Mouse (Mus musculus) right cerebral cortex, adult 2 months (tissue): ENCODE measurements around the gene Eme2.
A peak's percentile ranks its signal among the peaks of the same experiment; 100 is the strongest.
"Not testable (repeated sequence)": the region's sequence is repeated elsewhere in the genome, so short reads cannot be mapped to it uniquely, and the experiment has no call there.

Source experiments
- DNase-seq, 2 experiments: peaks; one replicate each; pipeline ENCODE4 v3.0.0; 2021 to 2022; ENCODE audit warnings: low spot score in 2 of 2

The Eme2 gene

GRCm38 (mm10) chr17:24894995-24895547, at the start of gene Eme2, which contains the start of gene Mrps34:
TSS of gene Eme2 (minus strand) at chr17:24895087.
TSS of gene Mrps34 (plus strand) at chr17:24895116.
- DNase-seq, result peak; percentile 85 to 90

DNA sequence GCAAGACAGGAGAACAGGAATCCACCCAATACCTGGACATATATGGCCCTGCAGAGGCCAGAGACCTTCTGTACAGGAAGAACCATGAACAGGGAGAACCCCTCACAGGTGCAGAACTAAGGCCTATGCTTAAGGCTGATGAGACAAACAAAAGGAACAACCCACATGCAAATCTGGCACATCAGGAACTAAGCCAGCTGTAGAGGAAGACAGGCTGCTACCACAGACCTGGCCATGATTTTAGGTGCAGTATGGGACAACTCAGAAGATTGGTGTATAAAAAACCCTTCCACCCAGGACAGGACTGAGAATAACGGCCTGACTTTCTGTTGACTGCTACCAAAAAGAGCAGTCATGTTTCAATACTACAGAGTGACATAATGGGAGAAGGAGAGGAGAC, 48.7 kb upstream of the Eme2 start:
- DNase-seq, result not testable (repeated sequence)

DNA sequence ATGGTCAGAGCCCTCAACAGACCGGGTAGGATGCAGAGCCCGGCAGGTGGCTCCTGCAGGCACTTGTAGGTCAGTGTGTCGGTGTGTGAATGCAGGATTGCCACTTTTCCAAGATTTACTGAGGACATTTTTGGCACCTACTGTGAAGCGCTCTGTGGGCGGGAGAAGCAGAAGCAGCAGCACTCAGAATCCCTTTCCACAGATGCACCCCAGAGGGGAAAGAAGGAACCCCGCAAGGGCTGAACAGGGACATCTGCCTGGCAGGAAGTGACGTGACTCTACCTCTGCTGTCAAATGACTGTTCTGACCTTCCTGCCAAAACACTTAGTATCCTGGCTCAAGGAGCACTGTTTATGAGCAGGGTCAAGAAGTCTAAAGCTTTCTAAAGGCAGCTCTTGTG, 48.1 kb upstream of the Eme2 start:
- DNase-seq, result peak; percentile 74 to 77

- peak; percentile 43 to 49 for DNase-seq
These were observed 47.6 kb upstream of the Eme2 start for GRCm38 (mm10) chr17:24942453-24942852.

DNA sequence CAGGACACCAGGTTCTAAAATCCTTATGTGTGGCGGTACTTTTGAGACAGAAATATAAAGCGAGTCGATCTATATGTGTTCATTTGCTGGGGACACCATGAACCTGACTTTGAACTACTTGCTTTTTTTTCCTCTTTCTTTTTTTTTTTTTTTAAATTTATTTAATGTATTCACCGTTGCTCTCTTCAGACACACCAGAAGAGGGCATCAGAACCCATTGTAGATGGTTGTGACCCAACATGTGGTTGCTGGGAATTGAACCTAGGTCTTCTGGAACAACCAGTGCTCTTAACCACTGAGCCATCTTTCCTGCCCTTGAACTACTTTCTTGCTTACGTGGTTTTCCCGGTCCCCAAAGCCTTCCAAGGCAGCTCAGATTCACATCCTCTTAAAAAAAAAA, 42.4 kb upstream of the Eme2 start:
- DNase-seq, result no peak

- peak; percentile 97 to 98 for DNase-seq
These were observed 41.7 kb upstream of the Eme2 start, which contains the start of gene Mapk8ip3 for GRCm38 (mm10) chr17:24936259-24937237. TSS of gene Mapk8ip3 (minus strand) at chr17:24936977.

DNA sequence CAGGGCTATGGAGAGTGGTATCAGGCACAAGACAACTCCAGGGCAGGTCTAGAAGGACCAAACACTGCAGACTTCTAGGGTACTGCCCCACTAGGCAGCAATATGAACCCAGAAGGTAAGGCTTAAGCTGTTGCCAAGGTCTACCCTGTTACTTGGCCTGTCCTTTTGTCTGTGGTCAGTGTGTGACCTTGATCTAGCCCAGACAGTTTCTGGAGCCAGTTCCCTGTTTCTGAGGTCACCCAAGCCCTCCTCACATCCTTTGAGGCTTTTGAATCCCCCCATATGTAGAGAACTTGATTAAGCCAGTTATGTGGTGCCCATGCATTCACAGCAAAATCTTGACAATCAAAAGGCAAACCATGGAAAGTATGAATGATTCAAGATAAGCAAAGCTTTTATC, 40.8 kb upstream of the Eme2 start:
- DNase-seq, result no peak

DNA sequence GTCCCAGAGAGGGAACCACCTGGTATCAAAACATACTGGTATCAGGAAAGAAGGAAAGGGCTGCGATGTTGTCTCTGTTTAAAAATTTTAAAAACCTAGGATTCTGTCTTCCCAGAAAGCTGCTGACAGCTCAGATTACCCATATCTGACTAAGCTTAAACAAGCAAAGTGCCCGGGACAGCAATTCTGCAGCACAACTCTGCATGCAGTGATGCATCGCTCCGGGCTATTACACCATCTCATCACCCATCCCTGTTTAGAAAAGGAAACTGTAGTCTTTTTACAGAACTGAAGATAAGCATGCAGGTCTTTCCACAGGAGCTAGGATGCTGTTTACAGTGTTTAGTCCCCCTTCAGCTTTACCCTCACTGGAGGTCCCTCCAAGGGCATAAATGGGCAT, 40.0 kb upstream of the Eme2 start:
- DNase-seq, result no peak

GRCm38 (mm10) chr17:24933163-24933562, 38.3 kb upstream of the Eme2 start:
- no peak for DNase-seq

- no peak for DNase-seq
These were observed 37.5 kb upstream of the Eme2 start for GRCm38 (mm10) chr17:24932431-24932830.

DNA sequence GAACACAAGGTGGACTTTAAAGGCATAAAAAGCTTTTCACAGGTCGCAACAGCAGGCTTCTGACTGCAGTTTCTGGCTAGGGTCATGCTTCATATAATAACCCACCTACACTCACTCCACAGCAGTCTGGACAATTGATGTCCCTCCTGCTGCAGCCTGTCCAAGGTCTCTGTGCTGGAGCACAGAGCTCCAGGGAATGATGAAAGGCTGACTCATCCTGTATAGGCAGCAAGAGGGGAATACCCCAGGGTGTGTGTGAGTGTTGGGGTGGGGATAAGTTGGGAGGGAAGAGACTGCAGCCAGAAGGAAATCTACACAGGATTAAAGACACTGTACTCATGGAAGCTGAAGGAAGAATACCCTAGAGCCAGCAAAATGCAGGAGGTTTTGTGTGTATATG, 34.6 kb upstream of the Eme2 start:
- no peak for DNase-seq

GRCm38 (mm10) chr17:24923246-24923645, 28.4 kb upstream of the Eme2 start:
- no peak for DNase-seq

DNA sequence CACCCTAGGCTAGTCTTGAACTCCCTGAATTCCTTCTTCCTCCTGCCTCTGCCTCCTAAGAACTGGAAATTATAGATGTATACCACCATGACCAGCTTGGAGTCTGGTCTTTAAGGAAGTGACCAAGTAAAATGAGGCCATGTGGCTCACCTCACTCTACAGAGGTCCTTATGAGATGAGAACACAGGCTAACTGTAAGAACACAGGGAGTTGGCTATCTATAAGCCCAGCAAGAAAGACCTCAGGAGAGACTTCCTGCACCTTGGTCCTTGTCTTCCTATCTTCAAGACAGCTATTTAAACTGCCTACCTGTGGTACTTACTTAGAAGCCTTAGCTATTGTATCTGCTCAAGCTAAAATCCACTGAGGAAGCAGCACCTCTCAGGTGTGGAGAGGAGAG, 19.1 kb upstream of the Eme2 start:
- no peak for DNase-seq

DNA sequence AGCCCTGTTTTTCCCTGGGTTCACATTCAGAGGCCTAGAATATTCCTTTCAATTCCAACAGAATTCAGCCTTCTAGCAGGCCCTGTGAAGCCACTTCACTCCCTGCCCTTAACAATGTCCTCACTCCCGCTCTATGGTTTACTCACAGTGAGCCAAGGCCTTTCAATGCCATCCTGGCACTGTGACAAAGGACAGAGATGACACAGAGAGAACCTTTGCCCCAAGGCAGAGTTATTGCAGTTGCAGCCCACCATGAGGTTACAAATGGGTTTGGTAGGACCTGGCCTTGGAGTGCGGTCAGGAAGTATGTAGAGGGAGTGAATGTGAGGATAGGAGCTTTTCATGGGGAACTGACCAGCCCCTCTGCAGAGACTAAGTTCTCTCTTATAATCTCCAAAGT, 12.7 kb upstream of the Eme2 start:
- no peak for DNase-seq

DNA sequence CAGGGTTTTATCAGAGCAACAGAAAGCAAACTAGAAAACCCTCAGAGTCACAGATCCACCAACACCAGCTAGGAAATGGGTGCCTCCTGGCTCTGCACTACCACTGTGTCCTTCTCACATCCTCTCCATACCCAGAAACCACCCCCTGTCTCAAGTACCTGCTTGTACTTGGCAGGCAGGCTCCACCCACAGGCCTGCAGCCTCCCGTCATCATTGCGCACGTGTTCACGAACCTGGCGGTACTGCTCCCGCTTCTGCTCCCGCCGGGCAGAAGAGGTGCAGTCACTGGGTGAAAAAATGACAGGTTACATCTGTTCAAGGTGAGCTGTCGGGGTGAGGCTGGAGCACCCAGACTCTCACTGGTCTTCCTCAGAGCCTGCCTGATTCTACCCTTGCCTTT, 8.9 kb upstream of the Eme2 start:
- no peak for DNase-seq

DNA sequence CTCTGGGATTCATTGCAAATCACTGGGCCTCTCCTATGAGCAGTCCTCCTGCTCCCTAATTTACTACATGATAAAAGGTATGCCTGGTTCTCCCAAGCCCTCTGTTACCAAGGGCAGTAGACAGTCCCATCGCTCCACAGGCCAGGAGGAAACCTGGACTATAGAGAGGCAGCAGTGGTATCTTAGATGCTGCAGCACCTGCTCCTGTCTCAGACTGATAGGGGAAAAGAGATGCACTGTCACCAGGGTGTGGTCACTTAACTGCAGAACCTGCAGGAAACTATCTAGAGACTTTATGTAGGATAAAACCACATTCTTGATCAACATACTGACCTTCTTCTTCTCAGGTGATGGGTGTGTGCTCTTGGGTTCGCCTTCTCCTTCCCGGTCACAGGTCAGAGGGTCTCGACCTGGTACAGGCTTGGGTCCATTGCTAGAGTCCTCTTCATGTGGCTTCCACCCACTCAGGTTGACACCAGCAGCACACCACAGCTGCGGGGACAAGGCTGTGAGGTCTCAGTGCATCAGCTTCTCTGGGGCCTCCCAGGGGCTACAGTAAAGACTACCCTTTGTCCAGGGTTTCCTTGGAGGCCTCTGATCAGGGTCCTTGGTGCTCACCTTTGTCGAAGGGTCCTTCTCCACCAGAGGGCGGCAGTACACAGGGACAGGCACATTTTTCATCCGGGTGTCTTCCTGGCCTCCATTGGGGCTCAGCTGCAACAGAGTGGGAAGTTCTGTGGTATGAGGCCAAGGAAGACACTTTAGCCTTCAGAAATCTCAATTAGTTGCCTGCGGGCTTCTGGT, 8.0 kb upstream of the Eme2 start:
- DNase-seq, result no peak

GRCm38 (mm10) chr17:24902124-24902523, 7.2 kb upstream of the Eme2 start:
- no peak for DNase-seq

DNA sequence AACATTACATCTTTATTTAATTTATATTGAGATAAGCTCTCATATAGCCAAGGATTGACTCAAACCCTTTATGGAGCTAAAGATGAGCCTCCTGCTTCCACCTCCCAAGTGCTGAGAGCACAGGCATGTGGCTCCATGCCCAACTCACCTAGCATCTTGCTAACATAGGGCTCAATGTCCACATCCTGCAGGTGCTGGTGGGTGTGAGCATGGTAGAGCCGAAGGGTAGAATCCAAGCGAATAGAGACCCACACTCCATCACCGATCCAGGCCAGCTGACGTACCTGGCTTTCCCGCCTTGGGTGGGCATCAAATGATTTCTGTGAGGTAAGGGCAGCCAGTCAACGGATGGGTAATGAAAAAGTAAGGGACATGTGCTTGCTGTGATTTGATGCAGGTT, 5.1 kb upstream of the Eme2 start:
- no peak for DNase-seq

DNA sequence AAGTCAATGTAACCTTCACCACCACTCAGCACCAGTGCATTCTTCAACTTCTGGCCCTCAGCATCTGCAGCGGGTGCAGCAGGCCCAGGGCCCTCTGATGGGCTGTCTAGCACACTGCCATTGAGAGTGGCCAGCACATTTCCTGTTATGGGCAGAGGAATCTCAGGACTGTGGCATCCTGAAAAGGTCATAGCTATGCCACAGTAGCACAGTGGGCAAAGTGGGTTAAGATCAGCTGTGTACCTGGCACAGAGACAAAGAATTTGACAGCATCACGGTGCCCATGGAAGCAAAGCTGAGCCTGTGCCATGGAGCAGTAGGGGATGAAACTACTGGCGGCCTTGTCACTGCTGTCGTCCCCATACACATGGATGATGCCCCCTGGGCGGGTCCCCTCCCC, 4.3 kb upstream of the Eme2 start:
- DNase-seq, result no peak

GRCm38 (mm10) chr17:24898041-24898854, 3.4 kb upstream of the Eme2 start:
- no peak for DNase-seq

GRCm38 (mm10) chr17:24897600-24897999, 2.7 kb upstream of the Eme2 start:
- no peak for DNase-seq

DNA sequence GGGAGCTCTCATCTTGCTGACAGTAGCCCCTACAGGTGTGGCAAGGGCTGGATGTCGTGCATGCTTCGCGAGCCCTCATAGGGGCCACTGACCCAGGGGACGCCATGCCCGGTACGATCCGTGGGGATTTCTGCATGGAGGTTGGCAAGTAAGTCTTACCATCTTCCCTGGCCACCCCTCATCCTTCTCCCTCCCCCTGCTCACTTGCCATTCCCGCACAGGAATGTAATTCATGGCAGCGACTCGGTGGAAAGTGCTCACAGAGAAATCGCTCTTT, 2.0 kb upstream of the Eme2 start:
- no peak for DNase-seq
